Mouse (Mus musculus) T-helper 17 cell (primary cell): Measurements from ENCODE around the gene Top2b.

Source experiments
- in situ Hi-C, 2 experiments: fragments of 300-600 bp; cut with MboI, MseI; formaldehyde crosslinking; loops; 1 replicate in 1 of 2; 2 replicates in 1 of 2; pipeline ENCODE4 v1.15.1; 2025; ENCODE audit warnings: high pct_unique_total_duplicates in 2 of 2

Gene Top2b

DNA sequence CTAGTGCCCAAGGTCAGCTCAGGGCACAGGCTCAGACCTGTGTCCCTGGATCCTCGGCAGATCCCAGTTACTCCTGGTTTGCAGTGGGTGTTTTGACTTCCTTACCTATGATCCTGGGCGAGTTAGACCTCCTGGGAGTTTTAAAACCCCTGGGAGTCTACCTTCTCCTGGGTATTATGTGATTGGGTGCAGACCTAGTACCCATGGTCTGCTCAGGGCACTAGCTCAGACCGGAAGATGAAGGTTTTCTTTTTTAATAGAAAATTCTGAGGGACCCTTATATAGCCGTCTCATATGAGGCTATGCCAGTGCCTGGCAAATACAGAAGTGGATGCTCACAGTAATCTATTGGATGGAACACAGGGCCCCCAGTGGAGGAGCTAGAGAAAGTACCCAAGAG lies 40.2 kb downstream of the Top2b start:
- in situ Hi-C loops = no loop called here

DNA sequence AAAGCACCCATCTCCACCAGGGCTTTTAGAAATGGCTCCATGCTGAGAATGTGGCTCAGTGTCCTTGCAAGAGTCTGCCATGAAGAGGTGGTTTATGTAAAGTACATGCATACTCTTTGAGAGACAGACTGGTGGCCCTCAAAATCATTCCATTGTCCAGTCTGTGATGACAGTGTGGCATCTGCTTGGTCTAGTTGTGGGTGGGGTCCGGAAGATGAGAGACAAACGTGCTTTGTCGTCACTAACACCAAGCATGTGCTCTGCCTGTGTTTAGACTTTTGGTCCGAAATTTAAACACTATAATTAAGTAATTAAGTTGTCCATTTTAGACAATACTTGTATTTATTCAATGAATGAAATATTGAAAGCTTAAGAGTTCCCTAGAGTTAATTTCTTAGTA lies 49.2 kb downstream of the Top2b start:
- in situ Hi-C loops = no loop called here

DNA sequence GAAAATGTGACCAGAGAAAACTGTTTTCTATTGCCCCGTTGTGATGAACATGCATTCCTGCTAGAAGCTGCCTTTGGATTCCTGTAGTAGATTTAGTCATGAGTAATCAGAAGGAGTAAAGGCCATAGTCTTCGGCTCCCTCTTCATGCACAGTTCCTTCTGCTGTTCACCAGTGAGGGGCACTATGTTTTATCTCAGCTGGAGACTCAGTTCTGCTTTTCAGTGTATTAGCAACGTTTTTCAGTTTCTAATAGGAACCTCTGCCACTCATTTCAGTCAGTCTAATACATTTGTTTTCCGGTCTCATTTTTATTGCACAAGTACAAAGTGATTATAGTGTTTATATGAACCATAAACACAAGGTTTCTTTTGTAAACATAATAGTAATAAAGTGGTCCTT lies 62.6 kb downstream of the Top2b start:
- in situ Hi-C loops = loop anchor here in 1 of 2 experiments (25.0 kb wide), 1 partner anchor 1735 kb away; no protein-coding TSS in a partner anchor

DNA sequence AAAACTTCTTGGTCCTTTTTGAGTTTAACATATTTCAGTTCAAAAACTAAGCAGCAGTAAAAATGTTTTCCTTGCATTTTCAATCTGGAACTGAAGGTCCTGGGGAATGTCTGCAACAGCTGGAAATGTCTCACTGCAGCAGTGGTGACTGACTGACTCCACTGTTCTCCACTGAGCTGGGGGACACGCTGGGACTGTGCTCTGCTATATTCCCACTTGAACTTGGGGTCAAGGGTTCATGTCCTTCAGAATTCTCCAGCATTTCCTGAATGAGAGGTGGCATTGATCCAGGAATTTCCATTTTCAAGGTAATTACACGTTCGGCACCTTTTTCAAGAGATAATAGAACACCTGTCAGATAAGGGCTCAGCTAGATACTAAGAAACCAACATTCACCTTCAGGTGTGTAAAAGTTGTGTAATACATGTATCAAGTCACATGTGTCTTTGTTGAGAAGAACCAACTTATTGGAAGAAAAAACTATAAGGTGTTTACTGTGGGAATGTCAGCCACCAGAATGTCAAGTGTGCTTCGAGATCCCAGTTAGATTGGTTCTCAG lies 67.0 kb downstream of the Top2b start:
- in situ Hi-C loops = loop anchor here (5.0 to 25.0 kb wide), 3 partner anchors 973 to 1760 kb away; no protein-coding TSS in a partner anchor

DNA sequence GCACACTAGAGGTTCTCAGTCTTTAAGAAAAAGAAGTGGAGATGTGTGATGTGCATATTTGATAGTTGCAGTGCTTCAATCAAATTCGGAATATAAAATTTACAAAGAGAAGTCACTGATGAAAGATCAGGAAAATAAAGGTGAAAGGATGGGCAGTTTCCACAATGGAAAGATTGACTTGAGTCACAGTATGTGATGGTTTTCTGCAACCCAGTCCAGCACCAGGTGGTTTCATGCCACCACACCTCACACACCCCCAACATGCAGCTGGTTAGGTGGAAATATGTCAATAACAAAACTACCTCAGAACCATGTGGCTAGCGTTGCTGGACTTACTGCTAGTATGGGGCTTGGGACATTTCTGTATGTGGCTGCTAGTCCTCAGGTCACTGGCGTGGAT lies 67.6 kb downstream of the Top2b start:
- in situ Hi-C loops = loop anchor here (5.0 to 25.0 kb wide), 3 partner anchors 972 to 1760 kb away; no protein-coding TSS in a partner anchor

DNA sequence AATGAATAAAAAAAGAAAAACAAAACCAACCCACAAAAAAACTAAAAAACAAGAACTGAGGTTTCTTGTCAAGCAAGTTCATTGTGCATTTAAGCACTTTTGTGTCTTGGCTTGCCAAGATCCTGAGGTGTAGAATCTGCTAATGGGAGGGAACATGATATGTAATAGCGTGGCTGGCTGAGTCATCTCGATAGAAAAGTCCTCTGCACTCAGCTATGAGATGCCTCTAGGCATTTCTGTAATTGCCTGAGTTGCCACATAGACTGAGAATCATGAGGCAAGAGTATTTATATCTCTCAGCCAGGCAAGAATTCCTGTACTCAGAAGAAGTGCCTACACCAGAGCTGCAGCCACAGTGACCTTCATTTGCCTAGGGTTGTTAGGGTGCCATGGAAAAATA lies 68.2 kb downstream of the Top2b start:
- in situ Hi-C loops = loop anchor here (5.0 to 25.0 kb wide), 3 partner anchors 972 to 1759 kb away; no protein-coding TSS in a partner anchor

DNA sequence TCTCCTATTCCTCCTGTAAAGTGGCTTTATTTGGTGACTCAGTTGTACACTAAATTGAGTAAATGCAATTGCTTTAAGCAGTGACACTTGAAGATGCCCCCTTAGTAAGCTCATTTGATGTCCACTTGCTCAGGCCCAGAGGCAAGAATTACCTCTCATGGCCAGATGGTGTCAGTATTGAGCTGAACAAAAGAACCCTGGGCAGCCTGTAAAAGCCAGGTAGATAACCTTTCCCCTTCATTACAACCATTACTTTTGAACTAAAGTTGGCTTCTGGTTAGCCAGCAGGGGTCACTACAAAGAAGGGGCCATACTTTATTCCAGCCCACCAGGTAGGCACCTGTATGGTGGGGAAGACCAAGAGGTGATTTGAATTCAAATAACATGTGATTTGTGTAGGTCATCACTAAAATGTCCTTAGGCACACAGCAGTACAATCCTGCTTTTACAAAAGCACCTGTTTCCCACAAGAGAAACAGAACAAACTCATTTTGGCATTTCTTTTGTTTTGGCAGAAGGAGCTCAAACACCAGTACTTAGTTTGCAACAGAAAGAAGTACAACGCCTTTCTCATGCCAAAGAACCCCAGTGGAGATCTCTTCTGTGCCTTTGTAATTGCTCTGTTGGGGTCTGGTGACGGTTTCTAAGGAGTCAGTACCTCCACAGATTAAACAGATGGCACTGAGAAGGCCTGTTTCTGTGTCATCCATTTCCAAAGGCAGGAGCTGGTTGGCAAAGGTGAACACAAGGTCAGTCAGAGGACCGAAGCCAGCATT lies 69.6 kb downstream of the Top2b start:
- in situ Hi-C loops = loop anchor here (5.0 to 25.0 kb wide), 4 partner anchors 968 to 1758 kb away; no protein-coding TSS in a partner anchor

DNA sequence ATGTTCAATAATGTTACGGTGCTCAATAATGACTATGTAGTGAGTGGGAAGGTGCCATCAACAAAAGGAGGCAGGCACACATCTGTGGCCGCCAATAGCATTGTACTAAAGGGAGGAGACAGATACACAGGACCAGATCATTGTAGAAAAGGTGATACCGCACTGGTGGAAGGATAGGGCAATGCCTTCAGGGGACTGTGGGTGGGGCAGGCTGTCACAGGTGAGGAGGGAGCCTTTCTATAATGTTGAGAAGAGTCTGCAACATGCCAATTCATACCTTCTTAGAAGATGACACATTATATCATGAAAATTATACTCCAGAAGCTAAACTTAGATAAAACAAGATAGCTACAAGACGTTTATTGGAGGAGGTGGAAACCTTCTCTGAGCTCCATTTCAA lies 72.4 kb downstream of the Top2b start:
- in situ Hi-C loops = loop anchor here (5.0 to 25.0 kb wide), 3 partner anchors 965 to 1725 kb away; no protein-coding TSS in a partner anchor

DNA sequence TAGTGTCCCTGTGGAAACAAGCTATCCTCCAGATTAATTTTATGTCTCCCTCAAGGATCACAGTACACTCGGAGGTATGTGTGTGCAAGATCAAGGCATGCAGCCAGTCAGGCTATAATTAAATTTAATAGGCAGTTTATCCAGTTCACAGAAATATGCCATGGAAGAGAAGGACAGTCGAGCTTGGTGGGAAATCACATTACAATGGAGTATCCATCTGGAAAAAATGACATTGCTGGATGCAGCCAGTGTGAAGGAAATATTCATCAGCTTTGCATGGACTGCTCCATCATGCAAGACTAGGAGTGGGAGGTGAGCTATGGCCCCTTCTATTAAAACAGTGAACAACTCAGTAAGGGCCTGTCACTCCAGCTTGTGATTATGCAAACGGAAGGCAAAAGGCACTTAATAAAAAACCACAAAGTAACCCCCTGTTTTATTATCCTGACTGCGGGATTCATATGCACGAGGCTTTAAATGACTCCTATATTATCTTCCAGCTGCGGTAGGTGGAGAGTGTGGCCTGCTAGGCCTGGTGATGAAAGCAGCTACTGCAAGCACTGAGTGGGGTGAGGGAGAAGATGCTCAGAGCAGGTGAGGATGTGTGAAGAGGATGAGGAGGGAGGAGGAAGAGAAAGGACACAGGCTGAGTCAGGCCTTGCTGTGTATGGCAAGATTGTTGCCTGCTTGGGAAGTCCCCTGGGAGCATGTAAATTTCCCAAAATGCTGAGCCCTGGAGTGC lies 74.6 kb downstream of the Top2b start:
- in situ Hi-C loops = loop anchor here (5.0 to 25.0 kb wide), 3 partner anchors 963 to 1723 kb away; no protein-coding TSS in a partner anchor

DNA sequence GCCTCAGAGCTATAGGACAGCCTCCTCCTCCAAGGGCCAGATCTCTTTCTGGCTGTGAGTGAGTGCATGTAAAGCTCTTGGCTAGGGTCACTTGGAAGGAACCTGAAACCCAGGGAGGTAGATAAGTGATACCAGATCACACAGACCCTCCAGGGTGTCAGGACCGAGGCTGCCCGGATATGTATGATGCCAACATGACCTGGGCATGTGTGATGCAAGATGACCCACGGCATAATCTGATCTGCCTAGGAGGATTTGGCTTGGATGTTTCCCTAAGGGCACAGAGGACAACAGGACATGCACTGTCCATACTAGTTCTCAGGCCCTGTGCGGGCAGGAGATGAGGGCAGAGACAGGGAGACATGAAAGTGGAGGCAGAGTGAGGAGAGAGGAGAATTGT lies 79.9 kb downstream of the Top2b start:
- in situ Hi-C loops = loop anchor here in 1 of 2 experiments (25.0 kb wide), 1 partner anchor 1717 kb away; no protein-coding TSS in a partner anchor

DNA sequence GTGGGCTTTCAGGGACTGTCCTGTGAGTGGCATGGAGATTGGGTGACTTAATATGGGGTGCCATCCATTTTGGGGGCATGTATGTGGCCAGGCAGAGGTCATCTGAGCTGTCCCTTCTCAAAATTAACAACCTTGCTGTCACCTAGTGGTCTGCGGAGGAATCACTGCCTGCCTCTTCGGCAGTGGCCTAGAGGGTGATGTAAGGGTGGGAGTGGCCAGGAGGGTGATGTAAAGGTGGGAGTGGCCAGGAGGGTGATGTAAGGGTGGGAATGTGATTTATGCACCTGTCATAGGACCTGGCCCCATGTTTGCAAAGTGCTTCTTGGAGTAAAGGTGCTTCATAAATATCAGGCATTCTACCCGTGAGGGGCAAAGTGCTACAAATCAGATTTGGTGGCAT lies 82.6 kb downstream of the Top2b start:
- in situ Hi-C loops = loop anchor here in 1 of 2 experiments (25.0 kb wide), 1 partner anchor 1715 kb away; no protein-coding TSS in a partner anchor

DNA sequence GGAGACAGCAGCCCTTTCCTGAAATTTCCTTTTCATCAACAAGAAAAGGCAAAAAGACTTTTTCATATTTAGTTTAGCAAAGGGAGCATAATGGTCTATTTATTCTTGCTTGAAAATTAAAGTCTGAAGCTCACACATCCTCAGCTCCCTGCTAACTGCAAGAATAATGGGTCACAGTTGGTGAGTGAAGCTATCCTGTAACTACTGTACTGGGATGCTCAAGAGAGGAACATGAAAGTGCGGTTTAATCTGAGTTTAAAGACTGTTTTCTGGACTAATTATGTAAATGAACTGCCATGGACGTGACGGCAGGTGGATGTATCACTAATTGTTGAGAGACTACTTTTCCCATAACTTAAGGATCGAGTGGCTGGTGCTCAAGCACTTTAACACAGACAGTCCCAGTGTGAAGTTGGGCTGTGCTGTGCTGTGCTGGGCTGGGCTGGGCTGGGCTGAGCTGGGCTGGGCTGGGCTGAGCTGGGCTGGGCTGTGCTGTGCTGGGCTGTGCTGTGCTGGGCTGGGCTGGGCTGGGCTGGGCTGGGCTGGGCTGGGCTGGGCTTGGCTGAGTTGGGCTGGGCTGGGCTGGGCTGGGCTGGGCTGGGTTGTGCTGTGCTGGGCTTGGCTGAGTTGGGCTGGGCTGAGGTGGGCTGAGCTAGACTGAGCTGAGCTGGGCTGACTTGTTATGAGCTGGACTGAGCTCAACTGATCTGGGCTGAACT lies 83.4 kb downstream of the Top2b start:
- in situ Hi-C loops = loop anchor here in 1 of 2 experiments (25.0 kb wide), 1 partner anchor 1714 kb away; no protein-coding TSS in a partner anchor

DNA sequence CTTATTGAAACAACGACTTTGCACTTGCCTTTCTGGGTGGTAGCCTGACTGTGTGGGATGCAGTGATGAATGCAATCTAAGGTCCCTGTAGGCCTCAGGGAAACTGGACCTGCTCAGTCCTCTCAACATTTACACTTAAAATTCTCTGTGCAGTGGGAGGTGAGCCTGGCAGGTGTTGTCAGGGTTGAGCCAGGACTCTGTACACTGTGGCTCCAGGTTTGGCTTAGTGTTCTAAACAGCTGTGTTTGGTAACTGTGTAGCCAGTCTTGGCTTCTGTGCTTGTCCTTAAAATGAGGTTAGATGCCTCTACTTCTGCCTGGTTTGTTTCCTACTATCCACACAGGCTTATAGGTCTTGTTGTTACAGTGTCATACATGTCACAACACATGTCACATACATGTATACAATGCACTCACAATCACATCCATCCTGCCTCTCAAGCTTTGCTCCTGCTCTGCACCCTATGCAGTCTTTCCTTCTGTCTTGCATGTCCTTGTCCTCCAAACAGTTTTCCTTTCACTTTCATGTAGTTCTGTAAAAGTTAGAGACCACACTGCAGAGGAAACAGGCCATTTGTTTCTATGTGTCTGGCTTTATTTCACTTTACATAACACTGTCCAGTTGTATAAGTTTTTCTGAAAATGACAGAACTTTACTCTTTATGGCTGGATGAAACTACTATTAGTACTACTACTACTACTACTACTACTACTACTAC lies 113.8 kb downstream of the Top2b start:
- in situ Hi-C loops = no loop called here

DNA sequence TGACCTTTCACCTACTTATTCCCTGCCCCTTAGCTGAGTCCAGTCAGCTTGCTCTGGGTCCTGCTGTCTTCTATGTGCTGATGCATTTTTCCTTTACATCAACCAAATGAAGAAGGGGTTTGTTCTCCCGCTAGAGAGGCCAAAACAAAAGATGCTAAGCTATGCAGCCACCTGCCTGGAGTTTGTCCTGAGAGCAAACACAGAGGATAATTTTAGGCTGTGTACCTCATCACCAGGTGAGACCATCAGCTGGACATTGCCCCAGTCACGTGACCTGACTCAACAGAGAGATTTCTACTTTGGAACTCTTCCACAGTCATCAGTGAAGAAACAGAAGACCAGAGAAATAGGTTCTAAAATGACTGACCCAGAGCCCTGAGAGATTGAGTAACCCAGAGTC lies 114.5 kb downstream of the Top2b start:
- in situ Hi-C loops = no loop called here

DNA sequence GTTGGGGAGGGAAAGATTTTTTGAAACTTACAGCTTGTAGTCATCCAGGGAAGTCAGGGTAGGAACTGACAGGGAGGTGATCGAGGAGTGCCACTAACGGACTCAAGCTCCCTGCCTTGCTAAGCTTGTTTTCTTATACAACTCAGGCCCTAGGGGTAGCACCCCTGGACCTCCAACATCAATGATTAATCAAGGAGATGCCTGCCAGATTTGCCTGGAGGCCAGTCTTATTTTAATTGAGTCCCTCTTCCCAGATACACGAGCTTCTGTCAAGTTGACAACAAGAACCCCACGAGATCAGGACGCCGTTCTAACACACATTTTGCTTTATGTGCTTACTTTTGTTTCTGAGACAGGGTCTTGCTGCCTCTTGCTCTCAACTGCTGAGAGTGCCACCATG lies 115.6 kb downstream of the Top2b start:
- in situ Hi-C loops = loop anchor here in 1 of 2 experiments (10.0 kb wide), 1 partner anchor 1124 kb away; no protein-coding TSS in a partner anchor

DNA sequence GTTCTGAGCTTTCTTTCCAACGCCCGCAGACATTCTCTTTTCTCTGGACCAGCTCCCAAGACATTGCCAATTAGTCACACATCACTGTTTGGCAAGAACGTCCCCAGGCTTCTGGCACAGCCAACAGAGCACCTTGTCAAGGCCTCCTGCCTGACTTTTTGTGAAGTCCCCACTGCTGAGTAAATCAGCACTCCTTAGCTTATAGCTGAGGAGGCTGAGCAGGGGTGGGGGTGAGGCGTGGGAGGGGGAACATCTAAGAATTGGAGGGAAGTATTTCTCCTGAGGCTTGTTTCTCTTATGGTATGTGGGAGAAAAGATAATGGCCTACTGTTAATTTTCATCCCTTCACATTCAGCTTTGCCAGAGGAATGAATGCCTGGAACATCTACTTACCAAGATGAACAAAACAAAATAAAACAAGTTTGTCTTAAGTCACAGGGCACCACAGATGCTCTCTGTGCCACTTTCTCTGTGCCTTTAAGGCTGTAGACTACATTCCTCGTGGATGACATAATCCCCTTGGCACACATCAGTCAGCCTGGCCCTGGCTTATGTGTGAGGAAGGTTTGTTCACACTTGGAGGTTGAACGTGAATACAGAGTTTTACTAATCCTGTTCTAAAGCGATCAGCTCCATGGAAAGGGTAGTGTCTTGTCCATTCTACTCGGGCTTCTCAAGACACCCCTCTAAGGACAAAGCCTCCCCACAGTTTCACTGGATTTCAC lies 118.8 kb downstream of the Top2b start:
- in situ Hi-C loops = loop anchor here in 1 of 2 experiments (10.0 kb wide), 1 partner anchor 1121 kb away; no protein-coding TSS in a partner anchor
